Mouse (Mus musculus) brain, embryonic 14.5 days (tissue): ENCODE data around the gene Mdn1. TPM values are rescaled to one million over a fixed set of nuclear protein-coding genes. Genes with fewer than 3 reads are reported as not detected.

ENCODE experiments used
- DNase-seq: peaks from one replicate; pipeline ENCODE4 v3.0.0-alpha.2; 2011; ENCODE audit warnings: low read depth
- CTCF ChIP-seq: fragments of 200-500 bp; IDR thresholded peaks from 2 replicates; pipeline ENCODE4 v1.5.1; 2012; ENCODE audit warnings: inconsistent platforms, mild to moderate bottlenecking, moderate library complexity, borderline replicate concordance; ENCODE audit not compliant: insufficient read depth, insufficient read length; ENCODE audit errors: extremely low read depth
- POLR2A ChIP-seq: fragments of 200-500 bp; IDR thresholded peaks from 2 replicates; pipeline ENCODE4 v1.6.1; 2012; ENCODE audit warnings: mild to moderate bottlenecking, inconsistent platforms, borderline replicate concordance; ENCODE audit not compliant: poor library complexity, insufficient read depth, insufficient read length, severe bottlenecking; ENCODE audit errors: extremely low read depth
- polyA plus RNA-seq: library from polyadenylated mRNA; depleted of rRNA; stranded (reverse); fragments of >200 nt; gene quantifications from 2 replicates; pipeline ENCODE4 v1.2.3, GENCODE M21; 2012; rRNA removed

Gene Mdn1
- polyA plus RNA-seq, 1 experiment, result 43.6 TPM

GRCm38 (mm10) chr4:32799966-32800576, 143.2 kb downstream of the Mdn1 start, which contains the start of gene Lyrm2:
Gene Lyrm2, plus strand, starts transcription at chr4:32800253.
- peak; percentile 71 for TF ChIP-seq POLR2A
- TF ChIP-seq CTCF, result no peak
- peak; percentile 94 for DNase-seq

DNA sequence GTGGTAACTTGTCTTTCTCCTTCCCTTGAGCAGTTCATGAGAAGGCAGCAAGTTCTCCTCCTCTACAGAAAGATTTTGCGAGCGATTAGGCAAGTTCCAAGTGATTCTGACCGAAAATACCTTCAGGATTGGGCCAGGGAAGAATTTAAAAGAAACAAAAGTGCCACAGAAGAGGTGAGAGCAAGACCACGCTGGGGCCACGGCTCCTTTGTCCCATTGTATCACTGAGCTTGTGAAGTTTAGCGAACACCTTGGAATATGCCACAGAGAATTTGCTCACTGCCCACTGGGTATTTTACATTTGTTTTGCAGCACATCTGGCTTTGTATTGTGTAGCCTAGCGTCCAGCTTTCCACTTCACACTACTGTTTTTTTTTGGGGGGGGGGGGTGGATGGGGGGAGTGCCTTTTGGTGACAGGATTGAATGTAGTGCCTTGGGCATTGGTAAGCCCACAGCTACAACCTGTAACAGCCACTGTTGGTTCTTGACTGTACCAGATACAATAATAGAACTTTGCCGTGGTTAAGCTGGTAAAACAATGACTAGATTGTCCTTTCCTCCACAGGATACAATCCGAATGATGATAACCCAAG, 143.8 kb downstream of the Mdn1 start:
- DNase-seq, result no peak
- TF ChIP-seq POLR2A (no peak), CTCF (no peak)

DNA sequence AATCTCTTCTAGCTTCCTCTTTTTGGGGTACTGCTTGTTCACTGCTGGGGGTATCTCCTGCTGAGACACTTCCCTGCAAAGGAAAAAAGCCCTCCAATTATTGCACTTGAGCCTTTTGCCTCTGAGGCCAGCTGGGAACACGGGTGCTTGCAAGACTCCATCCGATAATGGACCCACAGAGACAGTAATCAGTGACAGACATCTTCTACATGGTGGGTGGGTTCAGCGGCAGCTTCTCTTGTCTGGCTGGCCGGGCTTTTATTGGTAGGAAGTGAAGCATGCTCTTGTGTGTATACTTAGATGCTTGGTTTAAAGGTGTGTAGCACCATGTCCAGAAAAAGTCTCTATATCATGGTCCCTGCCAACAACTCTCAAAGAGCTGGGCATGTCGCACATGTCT, 160.6 kb downstream of the Mdn1 start:
- no peak for DNase-seq
- no peak for TF ChIP-seq POLR2A
- no peak for TF ChIP-seq CTCF

DNA sequence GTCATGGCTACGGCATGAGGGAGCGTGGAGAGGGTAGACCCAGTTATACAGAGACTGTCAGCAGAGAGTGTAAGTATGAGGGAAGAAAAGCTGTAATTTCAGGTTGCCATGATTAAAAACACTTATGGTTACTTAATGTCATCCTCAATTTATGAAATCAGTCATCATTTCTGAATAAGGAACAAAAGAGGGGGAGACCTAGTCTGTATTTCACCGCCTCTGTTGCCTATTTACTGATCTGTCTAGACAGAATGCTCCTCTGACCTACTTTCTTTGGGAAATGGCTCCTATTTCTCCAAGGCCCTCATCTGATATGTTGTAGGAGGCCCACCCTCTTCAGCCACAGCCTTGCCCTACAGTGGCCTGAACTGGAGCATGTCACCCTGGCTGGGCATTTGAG, 163.8 kb downstream of the Mdn1 start:
- DNase-seq, result no peak
- TF ChIP-seq POLR2A, result no peak
- no peak for TF ChIP-seq CTCF

GRCm38 (mm10) chr4:32824254-32824653, 167.3 kb downstream of the Mdn1 start:
- no peak for DNase-seq
- TF ChIP-seq POLR2A (no peak), CTCF (no peak)

Other genes starting within 250 kb of the Mdn1 start
- not detected in 2 replicates for gene Gja10, start 54.4 kb upstream of the Mdn1 start, polyA plus RNA-seq
- 10.9 and 12.1 TPM in 2 replicates for gene Casp8ap2, start 41.7 kb upstream of the Mdn1 start, polyA plus RNA-seq
- 78.9 and 84.0 TPM in 2 replicates for gene Lyrm2, start 143.1 kb downstream of the Mdn1 start, polyA plus RNA-seq